ENCODE assay signal across 13 mouse cellular contexts in the genomic region with DNA sequence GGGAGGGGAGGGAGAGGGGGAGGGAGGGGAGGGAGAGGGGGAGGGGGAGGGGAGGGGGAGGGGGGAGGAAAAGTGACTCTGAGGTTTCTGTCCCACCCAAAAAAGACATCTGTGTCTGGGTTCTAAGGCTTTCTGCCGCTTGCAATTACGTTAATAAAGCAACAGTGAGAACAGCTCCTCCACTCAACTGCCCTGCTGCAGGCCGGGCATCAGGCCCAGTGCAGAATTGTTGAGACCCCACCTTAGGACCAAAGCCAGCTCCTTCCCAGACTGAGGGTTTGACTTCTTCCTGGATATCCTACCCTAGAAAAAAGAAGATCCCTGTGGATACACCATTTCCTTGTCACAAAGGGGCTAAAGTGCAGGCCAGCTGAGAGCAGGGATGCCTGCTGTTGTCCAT.
"Had no signal": no experiment of that assay in that cellular context is flagged by ENCODE, and none has a peak within 500 bp of the region (broad histone marks: within the 10 kb centered on the region; RNA-seq: fewer than 3 reads in every experiment).

No protein-coding gene starts in this region.

- H3K9ac ChIP-seq: limb, embryonic 13.5 days; liver, embryonic 14.5 days; neural tube, embryonic 13.5 days had no signal

- H3K4me3 ChIP-seq: limb, embryonic 13.5 days; neural tube, embryonic 13.5 days had no signal

- H3K36me3 ChIP-seq: limb, embryonic 13.5 days; neural tube, embryonic 13.5 days had no signal

- H3K9me3 ChIP-seq: limb, embryonic 13.5 days; neural tube, embryonic 13.5 days had no signal

- H3K4me2 ChIP-seq: limb, embryonic 13.5 days; neural tube, embryonic 13.5 days had no signal

- H3K27ac ChIP-seq: limb, embryonic 13.5 days; liver, embryonic 14.5 days; neural tube, embryonic 13.5 days had no signal

- H3K27me3 ChIP-seq: limb, embryonic 13.5 days; neural tube, embryonic 13.5 days had no signal

- DNase-seq: kidney, postnatal 25 days; layer of hippocampus, adult 9-11 months; layer of hippocampus, postnatal 36 days; lung, adult 18-20 months; midbrain, embryonic 14.5 days; retina, postnatal 1 day; right cerebral cortex, postnatal 4 days; spleen, adult 18-20 months; thymus, adult 18-20 months; thymus, postnatal 14 days had no signal
